Mouse (Mus musculus): Measurements from ENCODE around the gene 4930402K13Rik.
"Not testable (repeated sequence)": the region's sequence is repeated elsewhere in the genome, so short reads cannot be mapped to it uniquely, and the experiment has no call there.

Gene 4930402K13Rik

DNA sequence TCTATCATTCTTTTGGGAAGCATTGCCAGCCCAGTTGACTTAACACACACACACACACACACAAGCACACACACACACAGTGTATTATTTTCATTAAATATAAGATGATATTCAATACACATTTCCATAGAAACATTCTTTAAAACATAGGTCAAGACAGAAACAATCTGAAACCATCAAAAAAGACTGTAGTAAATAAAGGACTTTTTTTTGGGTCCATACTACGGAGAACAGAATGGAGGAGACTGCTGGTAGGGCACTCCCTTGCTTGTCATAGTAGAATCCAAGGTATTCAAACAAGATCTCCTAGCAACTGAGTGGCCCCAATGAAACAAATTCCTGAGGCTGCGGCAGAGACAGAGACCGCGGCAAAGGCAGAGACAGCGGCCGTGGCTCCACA is at the start of gene 4930402K13Rik:
Gene 4930402K13Rik, plus strand, starts transcription at position 301 of the 400 bp plus-strand sequence.
- DNase-seq: no peak

- peak; percentile 33 for DNase-seq
Measured at GRCm38 (mm10) chrX:9060952-9061351, 43.4 kb upstream of the 4930402K13Rik start.

DNA sequence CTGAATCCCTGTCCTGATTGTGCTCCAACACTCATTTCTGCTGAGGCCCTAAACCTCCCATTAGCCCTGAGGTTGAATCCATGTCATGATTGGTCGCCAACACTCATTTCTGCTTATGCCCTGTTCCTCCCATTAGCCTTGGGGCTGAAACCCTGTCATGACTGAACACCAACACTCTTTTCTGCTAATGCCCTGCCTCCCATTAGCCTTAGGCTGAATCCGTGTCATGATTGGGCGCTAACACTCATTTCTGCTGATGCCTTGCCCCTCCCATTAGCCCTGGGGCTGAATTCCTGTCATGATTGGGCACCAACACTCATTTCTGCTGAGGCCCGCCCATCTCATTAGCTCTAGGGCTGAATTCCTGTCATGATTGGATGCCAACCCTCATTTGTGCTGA is 42.3 kb upstream of the 4930402K13Rik start:
- DNase-seq: no peak

GRCm38 (mm10) chrX:9062715-9063114 is 41.6 kb upstream of the 4930402K13Rik start, which contains the start of gene Fthl17f:
Fthl17f (plus strand) TSS chrX:9063015.
- not testable (repeated sequence) for DNase-seq

- peak; percentile 74 for DNase-seq
Measured at GRCm38 (mm10) chrX:9077699-9078098, 26.7 kb upstream of the 4930402K13Rik start.

DNA sequence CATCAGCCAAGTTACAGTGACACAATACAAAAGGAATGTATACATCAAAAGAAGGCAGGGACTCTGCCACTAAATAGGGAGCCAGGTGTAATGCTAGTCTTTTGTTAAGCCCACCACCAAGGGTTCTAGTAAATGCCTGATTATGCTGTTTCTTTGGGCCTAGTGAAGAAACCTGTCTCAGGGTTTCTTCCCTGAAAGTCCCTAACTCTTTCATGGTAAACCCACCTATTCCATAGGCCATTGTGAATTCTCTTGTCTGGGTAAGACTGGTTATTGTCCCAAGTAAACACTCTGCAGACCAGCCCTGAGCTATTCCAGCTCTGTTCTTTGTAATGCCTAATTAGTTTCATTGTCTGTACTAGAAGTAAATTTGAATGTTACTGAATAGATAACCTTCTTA is 9.3 kb upstream of the 4930402K13Rik start:
- DNase-seq: not testable (repeated sequence)

DNA sequence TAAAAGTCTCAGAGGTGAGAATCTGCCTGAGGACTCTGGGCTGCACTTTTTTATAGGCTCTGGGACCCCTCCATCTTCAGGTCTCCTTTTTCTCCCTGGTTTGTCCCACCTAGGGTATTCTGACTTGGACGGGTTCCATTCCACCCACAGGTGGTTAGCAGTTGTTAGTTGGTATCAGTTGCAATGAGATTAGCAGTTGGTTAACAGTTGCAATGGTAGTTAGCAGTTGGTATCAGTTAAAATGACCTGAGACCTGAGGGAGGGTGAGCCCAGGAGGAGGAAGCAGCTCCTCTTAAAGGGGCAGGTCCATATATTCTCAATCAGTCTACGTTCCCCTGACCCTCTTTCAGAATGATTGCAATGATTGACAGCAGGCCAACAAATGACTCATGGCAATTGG is 6.0 kb downstream of the 4930402K13Rik start:
- no peak for DNase-seq

GRCm38 (mm10) chrX:9124928-9125327 is 20.6 kb downstream of the 4930402K13Rik start:
- no peak for DNase-seq

DNA sequence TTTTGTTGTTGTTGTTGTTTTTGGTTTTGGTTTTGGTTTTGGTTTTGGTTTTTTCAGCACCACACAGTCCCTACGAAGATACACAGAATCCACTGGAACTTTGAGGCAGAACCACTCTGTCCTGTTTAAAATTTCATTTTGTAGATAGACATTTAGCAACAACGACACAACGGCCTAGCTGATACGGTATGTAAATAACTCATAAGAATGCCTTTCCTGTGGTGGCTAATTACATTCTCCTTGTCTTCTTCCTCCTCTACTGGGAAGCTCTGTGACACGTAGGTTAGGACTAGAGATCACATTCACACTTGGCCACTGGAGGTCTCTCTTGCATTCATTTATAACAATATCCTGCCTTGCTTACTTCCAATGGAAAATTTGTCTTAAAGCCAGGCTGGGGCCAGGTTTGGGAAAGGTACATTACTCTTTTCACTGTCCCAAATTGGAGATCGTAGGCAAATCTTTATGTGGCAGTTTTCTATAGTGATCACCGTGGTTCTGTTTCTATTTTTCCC is 24.0 kb downstream of the 4930402K13Rik start:
- DNase-seq: peak; percentile 44

GRCm38 (mm10) chrX:9139290-9139948 is 35.1 kb downstream of the 4930402K13Rik start:
- DNase-seq: no peak

DNA sequence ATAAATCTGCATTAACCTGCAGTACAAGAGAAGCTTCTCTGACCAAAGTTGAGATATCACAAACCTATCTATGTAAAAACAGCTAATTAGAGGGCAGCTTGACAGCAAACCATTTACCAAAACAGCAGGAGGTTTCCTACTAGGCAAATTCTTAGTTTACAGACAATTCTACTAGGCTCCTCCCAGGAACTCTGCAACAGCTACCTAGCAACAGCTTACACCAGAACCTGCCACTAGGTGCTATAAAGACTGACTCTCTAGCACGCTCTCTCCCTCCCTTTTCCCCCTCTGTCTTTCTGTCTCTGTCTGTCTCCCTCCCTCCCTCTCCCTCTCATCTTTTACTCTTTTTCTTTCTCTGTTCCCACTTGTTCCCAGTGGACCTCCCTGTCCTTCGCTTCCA is 38.3 kb downstream of the 4930402K13Rik start:
- DNase-seq: no peak
